Mouse (Mus musculus): Measurements from ENCODE around the gene Pcsk6.

GRCm38 (mm10) chr7:66043552-66044459 lies 182.3 kb downstream of the Pcsk6 start, which contains the start of gene Gm45213:
- TF ChIP-seq TCF12 (IDR thresholded peaks at IDR 0.05; ENCODE audit: low read depth, low read length) (no peak), KAT2A (conservative IDR thresholded peaks at IDR 0.05; ENCODE audit: low read depth, low read length) (no peak), CTCF (IDR thresholded peaks at IDR 0.05 in 2 of 3, conservative IDR thresholded peaks at IDR 0.05 in 1 of 3; ENCODE audit: control insufficient read depth in 1 of 3, insufficient read depth in 1 of 3, low read depth in 2 of 3, low read length in 3 of 3, poor library complexity in 1 of 3, severe bottlenecking in 1 of 3) (no peak), POLR2AphosphoS5 (IDR thresholded peaks at IDR 0.05; ENCODE audit: borderline replicate concordance, low read depth, low read length) (no peak)
